Mouse (Mus musculus): ENCODE results near the gene Mphosph9.

Gene Mphosph9

DNA sequence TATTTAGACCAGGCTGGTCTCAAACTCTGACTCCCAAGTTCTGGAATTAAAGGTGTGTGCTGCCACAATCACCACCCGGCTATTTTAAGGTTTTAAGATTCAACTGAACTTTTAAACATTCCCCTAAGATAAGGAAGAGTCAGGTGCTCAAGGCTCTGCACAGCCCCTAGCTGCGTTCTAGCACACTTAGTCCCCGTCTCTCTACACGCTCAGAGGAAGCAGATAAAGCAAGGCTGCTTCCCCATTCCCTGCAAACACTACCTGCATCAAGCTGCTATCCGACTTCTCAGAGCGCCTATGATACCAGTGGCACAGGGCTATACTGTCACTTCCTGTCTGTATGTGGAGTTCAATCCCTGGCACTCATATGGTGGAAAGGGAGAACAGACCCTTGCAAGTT is 60.1 kb downstream of the Mphosph9 start:
- no peak for DNase-seq (ENCODE audit: low read depth, low spot score)

DNA sequence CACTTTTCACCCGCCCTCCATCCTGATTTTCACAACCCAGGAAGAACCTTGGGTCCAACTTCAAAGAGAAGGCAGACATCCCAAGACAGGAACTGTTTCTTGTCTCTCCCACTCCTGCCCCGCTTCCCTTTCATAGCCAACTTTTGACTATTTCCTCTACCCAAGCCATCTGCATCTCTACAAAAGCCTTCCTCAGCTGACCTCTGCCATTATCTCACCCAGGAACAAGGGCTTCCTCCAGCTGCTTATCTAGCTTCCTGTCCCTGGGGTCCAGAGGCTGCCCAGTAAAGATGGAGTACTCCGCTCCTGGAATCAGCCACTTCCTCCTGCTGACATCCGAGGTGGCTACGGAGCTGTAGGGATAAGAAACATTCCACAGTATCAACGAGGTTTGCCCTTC is 61.0 kb downstream of the Mphosph9 start:
- no peak for DNase-seq (ENCODE audit: low read depth, low spot score)

DNA sequence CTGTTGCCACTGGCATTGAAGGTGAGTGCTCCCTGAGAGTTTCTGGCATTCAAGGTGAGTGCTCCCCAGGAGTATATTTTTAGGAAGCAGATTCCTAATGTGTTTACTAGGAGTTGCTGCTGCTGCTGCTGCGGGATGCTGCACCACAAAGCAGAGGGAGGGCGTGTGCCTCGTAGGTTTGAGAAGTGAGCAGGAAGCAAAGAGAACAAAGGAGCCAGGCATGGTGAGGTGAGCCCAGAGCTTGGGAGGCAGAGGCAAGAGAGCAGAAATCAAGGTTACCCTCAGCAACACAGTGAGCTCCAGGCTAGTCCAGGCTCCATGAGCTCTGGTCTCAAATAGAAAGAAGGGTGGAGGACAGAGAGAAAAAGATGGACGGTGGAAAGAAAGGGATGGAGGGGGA is 64.5 kb downstream of the Mphosph9 start:
- DNase-seq (ENCODE audit: low read depth, low spot score) = no peak

DNA sequence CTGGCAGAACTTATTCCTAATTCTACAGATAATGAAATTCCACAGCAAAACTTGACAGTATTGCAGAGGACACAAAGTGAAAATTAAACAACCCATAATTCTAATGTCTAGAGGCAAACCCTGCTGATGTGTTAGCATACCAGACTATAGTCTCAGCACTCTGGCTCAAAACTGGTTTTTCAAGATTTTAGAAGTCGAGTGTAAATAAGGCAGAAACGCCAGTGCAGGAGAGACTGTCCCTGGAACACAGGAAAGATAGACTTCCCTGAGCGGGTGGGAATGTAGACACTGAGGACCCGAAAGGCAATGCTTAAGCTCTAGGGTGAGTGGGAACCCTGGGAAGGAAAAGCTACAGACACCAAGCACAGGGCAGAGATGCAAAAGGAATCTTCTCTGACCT is 65.7 kb downstream of the Mphosph9 start:
- DNase-seq (ENCODE audit: low read depth, low spot score) = no peak

DNA sequence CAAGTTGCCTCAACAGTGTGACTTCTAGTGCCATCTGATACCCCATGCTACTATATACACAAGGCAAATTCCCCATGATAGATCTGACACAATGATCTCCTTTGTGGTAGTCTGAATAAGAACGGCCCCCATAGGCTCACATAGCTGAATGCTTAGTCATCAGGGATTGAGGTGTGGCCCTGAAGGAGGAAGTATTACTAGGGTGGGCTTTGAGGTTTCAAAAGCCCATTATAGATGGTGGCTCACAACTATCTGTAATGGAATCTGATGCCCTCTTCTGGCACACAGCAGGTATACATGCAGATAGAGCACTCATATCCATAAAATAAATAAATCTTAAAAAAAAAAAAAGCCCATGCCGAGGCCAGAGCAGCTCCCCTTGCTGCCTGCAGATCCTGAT is 68.6 kb downstream of the Mphosph9 start:
- no peak for DNase-seq (ENCODE audit: low read depth, low spot score)

DNA sequence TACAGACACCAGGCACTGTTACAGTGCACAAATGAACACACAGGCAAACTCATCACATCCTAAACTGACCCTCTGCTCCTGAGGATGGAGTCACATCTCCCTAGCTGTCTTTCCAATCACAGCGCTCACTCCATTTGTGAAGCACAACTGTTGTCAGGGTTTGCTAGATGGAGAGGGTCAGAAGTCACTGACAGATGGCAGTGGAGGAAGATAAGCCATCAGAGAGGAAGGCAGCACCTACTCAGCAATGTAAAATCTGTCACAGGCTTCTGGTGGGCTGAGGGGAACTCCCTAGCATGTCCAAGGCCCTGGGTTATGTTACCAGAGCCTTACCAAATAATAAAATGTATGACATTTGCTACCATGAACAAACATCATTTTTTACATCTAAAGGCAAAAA is 69.7 kb downstream of the Mphosph9 start:
- no peak for DNase-seq (ENCODE audit: low read depth, low spot score)

DNA sequence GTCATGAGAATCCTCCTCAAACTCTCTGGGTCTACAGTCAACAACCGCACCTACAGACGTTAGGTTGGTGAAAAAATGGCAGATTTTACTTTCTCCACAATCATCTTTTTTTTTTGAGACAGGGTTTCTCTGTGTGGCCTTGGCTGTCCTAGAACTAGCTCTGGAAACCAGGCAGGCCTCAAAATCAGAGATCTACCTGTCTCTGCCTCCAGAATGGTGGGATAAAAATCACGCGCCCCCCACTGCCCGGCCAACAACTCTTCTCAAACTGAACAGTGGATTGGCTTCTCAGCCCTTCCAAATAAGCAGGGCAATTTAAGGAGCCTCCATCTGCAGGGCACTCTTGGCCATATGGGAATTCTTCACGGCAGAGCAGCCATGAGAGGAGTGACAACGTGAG is 72.6 kb downstream of the Mphosph9 start:
- DNase-seq (ENCODE audit: low read depth, low spot score) = no peak

DNA sequence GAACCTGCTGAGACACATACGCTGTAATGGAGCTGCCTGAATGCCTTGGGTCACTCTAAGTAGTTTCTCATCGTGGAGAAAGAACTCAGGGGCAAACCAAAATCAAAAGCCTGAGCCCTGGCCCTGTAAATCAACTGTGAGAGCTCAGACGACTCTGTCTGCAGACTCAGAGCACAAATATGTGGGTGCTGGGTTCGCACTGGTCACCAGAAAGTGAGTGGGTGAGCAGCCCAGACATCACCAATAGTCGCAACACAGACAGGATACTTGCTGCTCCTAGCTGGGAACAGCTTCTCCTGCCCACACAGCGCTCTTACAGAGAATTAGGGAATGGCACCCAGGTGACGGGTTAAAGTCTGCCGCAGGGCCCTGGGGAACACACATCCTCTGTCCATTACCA is 74.2 kb downstream of the Mphosph9 start:
- no peak for DNase-seq (ENCODE audit: low read depth, low spot score)

DNA sequence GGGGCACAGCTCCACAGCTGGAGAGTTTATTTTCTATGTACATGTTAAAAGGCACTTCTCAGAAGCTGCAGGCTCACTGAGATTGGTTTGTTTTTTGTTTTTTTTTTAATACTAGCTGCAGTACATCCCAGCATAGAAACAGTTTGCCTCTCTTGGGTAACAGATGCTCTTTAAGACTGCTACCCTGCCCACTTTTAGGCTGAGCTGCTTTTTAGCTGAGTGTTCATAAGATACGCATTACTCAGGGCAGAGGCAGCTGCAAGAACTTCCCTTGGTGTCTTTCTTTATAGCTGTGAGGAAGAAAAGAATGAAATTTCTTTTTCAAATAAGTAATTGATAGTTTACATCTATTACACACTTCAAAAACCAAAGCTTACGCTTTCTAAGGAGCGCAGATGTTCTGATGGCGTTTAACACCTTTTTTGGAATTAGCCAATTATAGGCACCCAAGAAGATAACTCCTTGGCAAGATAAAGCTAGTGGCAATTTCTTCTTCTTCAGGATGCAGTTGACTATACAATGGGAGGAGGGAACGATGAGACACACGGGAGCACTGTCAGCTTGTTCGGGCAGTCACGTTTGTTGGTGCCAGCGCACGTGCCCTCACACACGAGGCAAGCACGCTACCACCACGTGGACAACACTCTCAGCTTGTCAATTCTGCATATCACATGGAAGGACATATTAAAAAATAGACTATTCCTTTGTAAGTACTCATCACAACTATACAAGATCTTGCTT is 75.0 kb downstream of the Mphosph9 start:
- no peak for DNase-seq (ENCODE audit: low read depth, low spot score)

DNA sequence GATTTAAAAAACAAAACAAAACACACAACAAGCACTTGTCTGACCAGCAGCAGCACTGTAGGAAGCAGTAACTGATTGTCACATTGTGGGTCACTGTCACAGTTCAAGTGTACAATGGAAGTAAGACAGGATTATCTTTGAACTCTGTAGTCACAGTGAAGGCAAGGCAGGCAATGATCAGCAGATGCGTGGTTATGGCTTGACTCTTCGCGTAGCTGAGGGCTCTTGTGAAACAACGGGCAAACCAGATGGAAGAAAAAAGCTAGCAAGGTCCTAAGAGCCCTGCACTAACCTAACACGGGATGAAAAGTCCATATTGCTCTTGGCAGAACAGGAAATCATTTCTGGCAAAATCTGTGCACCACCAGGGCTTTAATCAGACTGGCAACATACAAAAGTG is 76.7 kb downstream of the Mphosph9 start:
- no peak for DNase-seq (ENCODE audit: low read depth, low spot score)

DNA sequence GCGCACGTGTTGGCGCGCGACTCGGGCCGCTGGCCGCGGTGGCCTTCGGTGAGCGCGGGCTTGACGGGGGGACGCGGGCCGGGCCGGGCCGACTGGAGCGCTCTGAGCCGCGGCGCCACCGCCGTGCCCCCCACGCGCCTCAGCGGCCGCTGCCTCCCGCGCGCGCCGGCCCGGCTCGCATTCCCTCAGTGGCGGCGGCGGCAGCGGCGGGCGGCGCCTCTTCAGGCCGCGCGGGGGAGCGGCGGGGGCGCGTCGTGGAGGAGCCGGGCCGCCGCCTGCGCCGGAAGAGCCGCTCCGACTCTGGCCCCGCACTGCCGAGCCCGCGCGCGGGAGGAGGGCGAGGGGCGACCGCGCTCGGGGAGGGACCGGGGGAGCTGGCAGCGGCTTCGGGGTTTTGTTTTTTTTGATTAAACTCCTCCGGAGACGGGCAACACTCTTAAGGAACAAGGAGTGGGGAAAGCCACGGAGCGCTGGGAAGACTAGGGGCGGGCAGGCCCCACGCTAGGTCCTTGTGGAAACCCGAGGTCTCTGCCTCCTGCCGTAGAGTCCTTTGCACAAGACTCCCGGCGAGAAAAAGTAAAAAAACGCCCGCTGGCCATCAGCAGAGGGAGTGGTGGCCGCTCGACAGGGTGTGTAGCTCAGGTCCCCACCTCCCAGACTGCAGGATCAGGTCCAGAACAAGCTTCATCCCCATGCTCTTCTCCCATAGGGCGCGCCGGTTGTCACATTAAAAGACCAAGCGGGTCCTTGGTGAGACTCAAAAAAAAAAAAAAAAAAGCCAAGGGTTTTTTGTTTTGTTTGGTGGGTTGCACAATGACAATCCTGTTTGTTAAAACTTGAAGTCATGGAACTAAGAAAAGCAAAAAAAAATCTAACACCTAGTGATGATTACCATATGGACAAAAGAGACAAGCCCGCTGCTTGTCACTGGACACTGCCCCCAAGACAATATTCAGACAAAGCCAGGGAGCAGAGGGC is 77.9 kb downstream of the Mphosph9 start, which contains the start of gene Pitpnm2:
Gene Pitpnm2, minus strand, starts transcription at position 147 of the 978 bp plus-strand sequence.
- DNase-seq (ENCODE audit: low read depth, low spot score) = no peak

DNA sequence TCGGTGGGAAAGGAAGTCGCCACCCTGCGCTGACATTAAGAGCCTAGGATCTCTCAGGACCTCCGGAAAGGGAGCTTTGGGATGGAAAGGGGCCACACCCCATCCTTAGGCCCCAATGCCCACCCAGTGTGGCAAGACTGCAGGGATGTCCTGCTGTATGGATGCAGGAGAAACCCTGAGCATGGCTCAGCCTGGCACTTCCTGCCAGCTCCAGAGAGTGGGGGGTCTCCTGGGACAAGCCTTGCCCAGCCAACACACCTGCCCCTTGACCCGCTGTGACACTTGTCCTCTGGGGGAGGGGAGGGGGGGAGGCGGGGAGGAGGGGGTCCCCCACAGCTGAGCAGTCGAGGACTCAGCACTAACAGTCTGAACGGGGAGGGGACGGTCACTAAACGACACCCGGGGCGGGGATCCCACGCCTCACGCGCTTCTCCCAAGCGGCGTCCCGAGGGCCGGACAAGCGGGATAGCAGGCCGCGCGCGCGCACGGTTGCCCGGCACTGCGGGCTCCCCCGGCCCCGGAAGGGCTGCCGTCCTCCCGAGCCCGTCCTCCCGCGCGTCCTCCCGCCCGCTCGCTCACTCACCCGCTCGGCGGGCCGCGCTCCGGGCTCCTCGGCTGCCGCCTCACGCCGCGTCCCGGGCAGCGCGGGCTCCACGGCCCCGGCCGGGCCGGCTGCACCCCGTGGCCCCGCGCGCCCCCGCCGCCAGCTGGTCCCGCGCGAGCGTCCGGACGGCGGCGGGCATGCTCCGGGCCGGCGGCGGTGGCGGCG is 78.7 kb downstream of the Mphosph9 start:
- DNase-seq (ENCODE audit: low read depth, low spot score) = no peak

DNA sequence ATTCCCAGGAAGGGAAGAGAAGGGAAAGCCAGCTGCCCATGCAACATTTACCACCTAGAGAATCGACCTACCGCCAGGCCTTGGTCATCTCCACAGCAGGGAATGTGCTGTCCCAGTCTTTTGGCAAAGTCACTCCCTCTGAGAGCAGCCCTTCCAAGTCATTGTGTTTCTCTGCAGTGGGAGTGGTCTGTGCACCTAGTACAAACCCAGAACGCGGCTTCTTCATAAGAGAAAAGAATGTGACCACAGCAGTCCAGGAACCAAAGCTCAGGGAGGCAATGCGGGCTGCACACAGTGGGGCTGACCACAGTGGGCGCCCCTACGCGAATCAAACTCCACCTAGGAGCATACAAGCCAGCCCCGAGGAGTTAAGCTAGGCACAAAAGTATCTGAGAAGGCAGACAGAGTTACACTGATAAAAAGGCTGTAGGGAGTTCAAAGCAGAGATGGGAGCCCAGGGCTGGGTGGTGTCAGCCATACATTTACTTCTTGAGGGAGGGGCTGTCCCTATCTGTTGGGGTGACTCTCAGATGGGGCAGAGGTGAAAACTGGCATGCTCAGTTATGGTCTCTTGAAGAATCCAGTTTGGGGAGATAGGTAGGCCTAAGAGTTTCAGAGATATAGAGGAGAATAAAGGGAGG is 79.7 kb downstream of the Mphosph9 start:
- peak; percentile 27 for DNase-seq (ENCODE audit: low read depth, low spot score)

DNA sequence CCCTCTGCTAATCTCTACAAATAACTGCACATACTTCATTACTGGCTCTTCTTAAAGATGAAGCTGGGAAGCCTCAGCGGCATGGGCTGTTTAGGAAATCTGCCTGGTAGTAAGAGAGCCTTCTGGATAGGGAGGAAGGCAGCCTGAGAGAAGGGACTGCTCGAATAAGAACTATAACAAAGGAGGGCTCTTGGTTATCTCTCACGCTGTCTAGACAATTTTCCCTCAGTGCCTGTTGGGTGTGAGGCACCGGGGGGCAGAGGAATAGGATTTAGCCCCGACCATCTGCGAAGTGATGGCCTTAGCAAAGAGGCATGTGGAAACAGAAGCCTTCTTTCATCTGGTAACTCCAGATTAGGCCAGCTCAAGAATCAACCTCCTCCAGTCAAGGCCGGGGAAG is 80.5 kb downstream of the Mphosph9 start:
- DNase-seq (ENCODE audit: low read depth, low spot score) = no peak

DNA sequence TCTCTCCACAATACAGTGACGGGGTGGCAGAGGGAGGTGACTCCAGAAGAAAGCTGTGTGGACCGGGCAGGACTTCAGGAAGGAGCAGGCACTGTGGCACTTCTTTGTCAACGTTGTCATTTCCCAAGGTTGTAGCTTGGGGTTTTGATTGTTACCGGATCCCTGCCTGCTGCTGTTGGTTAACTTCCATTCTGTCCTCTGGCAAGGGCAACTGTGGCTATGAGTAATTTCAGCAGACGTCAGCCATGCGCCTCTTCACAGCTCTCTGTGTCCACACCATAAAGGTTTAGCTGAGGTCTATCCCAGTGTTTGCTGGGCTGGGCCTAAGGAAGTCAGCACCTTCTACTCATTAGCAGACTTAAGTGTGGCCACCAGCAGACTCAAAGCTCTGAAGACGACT is 82.9 kb downstream of the Mphosph9 start:
- no peak for DNase-seq (ENCODE audit: low read depth, low spot score)

DNA sequence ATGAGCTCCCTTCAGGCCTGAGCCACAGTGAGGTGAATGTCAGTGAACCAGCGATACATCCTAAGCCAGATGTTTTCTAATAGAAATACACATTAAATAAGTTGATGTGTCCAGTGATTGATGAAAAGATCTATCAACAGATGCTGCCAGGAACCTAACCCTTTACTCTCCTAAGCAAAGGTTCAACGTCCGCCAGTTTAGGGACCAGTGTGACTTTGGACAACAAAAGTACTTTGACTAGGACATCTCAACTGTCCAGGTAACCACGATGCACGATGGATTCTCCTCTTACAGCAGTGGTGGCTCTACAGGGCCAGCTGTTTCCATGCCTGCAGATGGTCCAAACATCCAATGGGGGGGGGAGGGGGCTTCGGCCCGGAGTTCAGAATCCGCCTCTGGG is 83.3 kb downstream of the Mphosph9 start:
- DNase-seq (ENCODE audit: low read depth, low spot score) = no peak

DNA sequence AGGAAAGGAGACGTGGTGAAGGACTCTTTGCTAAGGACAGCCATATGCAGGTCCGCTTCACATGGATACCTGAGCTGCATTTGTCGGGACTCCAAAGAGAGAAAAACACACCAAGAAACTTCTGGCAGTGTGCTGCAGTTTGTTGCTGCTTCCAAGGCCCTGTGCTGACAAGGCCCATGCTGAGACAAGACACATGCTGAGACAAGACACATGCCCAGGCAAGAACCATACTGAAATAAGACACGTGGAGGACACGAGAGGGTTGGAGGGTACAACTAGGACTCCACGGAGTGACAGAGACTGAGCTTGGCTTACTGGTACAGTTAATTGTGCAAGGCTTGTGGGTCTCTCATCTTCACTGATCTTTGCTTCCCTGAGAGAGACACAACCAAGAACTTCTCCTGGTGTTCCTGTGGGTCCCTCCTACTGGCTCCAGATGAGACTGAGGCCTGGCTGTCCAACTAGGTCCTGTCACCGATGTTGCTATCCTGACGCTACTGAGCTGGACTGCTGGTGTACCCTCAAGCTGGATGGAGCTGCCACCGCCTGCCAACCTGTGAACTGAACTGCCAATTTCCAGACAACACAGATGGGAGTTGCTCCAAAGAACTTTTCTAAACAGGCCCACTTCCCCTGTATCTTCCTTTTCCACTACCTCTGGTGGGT is 84.4 kb downstream of the Mphosph9 start:
- DNase-seq (ENCODE audit: low read depth, low spot score) = no peak

DNA sequence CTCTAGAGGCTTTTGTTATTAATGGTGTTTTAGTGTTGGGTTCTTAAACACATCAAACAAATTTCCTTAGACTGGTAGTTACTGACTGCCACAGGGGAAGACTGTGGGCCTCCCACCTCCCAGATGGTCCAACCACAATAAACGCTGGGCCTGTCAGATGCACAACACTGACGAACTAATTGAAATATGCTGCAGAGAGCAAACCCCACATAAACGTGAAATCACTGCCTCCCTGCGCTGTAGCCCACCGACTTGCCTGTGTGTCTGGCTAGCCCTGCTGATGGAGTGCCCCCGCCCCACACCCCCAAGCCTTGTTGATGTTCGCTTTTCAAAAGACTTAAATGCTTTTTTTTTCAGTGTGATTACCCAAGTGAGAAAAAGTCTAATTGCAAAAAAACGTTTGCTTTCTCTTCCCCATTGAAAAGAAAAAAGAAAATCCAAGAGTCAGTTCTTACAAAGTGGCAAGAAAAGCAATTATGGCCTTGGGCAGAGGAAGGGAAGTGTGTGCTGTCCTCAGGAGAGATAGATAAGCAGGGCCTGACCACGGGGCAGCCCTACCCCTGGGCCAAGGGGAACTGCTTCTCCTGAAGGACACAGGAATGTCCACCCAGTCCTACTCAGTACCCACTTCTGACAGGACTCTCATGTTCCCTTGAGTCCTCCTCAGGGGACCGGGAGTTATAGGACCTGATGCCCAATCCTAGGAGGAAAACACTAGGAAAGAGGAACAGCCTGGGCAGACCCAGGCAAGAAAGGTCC is 85.9 kb downstream of the Mphosph9 start:
- no peak for DNase-seq (ENCODE audit: low read depth, low spot score)

DNA sequence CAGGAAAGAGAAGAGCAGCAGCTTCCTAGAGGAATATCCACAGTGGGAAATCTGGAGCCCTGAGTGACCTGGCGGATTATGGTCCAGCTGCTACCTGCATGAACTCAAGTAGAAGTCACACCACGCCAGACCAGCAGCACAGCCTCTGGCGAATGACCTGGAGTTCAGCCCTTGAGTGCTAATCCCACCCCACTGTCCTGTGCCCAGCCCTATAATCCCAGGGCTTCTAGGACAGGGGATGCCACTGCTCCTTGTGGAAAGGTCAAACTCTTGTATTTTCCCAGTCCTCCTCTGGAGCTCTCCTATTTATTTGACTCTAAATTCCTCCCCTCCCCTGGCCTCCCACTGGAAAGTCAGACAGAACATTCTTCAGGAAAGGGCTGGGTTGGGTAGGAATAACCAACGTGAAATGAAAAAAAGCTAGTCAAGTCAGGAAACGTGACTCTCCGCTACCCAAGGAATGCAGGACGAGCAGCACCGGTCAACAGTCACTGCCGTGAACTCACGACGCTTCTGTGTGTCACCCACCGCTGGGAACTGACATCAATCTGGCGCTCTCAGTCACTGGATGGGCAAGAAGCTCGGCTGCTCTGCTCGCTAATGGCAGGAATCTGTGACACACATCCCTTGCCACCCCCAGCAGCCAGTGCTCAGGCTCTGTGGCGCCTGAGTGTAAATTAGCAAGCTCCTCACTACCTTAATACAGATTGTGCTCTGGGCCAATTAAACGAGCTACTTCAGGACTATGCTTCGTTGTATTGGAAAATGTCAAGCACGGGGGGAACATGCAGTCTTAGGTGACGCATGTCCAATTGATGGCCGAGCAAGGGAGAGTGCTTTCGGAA is 86.7 kb downstream of the Mphosph9 start:
- no peak for DNase-seq (ENCODE audit: low read depth, low spot score)

All from skeletal muscle tissue, adult 2 months (tissue).